Mouse (Mus musculus) thymus, postnatal 10 days (tissue): ENCODE measurements around the gene Hsd17b3.

ENCODE experiments used
- DNase-seq, 2 experiments: peaks; one replicate each; pipeline ENCODE4 v3.0.0; 2021; ENCODE audit warnings: low spot score in 2 of 2

Gene Hsd17b3

DNA sequence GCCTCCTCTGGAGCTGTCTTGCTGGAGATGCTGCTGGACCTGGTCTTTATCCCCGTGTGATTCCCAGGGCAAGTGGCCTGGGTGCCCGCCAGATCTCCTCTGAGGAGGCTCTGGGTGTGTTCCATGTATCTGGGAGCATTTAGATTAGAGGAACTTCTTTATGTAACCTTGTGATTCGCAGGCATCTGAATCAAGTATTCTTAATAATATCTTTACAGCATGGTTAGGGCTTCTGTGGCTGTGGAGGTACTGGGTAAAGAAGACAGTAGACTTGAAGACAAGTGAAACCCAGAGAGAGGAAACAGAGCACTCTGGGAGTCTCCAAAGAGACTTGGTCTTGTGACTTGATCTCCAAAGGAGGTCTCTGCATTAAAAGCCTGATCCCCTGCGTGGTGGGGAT lies at the start of gene Hsd17b3:
TSS of gene Hsd17b3 (minus strand) at position 101 of the 400 bp plus-strand sequence.
- DNase-seq = no peak

DNA sequence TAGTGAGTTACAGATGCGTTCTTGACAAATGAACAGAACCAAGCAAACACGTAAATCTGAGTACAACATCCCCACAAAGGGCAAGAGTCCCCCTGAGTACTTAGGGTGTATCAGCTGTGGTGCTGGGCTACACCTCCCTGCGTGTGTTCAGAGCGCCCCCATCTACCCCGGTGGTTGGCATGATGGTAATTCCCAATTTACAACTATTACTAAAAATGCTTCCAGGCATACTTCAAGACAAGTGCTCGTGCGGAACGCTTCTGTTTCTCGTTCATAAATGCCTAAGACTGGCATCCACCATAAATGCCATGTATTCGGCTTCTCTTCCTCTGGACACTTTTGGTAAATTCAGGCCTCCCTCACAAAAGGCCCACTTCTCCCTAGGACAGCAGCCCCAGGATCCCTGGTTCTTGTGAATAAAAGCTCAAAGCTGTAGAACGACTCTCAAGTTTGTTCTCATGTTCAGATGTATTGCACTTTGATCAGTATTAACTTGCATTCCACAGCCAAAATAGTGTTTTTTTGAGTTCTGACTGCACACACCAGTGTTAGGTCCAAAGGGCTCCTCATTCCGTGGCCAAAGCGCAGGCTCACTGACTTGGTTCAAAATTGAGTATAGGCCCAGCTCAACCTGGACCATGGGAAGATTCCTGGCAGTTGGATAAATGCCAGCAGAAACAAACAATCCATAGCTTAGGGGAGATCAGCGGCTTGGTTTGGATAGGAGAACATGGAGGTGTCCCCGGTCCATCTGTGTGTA lies 40.8 kb upstream of the Hsd17b3 start:
- peak; percentile 24 to 49 for DNase-seq

DNA sequence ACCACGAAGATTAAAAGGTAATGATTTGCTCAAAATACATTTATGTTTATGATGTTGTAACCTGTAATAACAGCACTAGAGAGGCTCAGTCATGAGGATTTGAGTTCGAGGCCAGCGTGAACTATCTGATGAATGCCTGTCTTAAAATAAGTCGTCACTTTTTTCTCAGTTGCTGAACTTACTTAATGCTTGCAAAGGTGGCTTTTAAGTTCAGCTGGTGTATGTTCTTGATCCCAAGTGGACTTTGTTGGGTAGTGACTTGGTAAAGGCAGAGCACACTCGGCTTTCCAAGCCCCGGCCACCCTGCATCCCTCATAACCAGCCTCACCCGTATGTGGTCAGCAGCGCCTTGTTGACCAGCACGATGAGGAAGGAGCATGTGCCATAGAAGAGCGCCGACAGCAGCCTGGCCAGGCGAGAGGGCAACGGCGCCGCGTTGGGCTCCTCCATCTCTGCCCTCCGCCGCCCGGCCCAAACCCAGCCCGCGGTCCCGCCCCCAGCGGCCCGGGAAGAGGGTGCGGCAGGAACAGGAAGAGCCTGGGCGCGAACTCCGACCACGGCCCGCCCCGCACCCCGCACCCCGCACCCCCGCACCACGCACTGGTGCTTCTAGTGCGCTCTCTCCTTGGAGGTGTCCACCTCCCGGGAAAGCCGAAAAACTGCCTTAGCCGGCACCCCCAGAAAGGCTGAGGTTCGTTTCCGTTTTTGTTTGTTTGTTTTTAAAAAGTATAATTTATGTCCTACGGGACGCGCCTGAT lies 40.0 kb upstream of the Hsd17b3 start, which contains the start of gene Slc35d2:
TSS of gene Slc35d2 (minus strand) at position 511 of the 758 bp plus-strand sequence.
- DNase-seq = peak; percentile 20 to 50

DNA sequence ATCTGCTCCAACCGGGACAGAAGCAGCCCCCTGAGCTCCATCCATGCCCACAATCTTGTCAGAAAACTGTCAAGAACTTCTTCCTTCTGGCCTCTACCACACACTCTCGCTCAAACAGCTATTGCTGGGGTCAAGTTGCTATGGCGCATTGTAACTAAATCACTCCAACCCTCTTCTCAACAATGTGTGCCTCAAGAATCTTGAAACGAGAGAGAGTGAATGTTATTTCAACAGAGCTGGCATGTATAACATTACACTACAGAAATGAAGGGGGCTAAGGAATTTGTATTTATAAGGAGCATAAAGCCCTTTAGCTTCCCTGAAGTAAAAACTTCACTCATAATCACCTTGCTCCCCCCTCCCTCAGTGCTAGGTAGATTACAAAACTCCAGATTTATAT lies 37.3 kb upstream of the Hsd17b3 start:
- no peak for DNase-seq

DNA sequence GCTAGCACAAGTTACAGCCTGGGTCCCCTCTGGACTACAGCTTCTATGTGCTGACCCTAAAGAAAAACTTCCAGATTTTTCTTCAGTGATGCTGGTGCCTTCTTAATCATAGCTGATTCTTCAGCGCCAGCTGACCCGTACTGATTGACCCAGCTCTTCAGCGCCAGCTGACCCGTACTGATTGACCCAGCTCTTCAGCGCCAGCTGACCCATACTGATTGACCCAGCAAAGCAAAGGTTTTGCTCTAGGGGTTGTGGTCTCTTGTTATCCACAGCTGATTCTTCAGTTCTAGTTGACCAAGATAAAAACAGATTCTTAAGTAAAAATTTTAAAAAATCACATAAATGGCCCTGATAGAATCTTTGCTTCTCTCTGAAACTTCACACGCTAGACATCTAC lies 35.9 kb upstream of the Hsd17b3 start:
- no peak for DNase-seq

DNA sequence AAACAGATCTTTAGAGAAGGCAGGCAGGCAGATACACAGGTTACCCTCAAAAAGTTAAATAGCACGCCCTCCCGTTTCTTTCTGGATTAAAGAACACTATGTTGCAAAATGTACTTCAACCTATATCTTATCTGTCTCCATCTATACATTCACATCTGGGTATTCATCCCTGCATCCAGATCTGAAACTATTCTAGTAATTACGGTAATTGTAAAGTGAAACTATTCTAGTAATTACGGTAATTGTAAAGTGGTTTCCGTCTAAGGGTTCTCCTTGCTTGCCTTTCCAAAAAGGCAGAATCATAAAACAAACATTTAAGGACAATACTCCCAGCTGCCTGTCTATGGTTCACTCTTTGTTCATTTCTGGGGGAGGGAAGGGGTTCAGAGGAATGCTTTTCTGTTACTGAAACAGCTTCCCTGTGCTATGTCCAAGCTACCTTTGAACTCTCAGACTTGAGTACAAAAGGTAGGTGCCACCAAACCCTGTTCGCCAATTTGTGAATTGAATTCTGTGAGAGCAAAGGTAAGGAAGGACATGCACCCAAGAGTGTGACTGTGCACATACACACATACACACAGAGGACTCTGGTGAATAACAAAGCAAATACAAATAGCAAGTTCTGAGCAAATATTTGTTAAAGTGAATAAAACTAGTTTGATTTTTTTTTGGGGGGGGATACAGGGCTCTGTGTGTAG lies 34.6 kb upstream of the Hsd17b3 start:
- DNase-seq = no peak

DNA sequence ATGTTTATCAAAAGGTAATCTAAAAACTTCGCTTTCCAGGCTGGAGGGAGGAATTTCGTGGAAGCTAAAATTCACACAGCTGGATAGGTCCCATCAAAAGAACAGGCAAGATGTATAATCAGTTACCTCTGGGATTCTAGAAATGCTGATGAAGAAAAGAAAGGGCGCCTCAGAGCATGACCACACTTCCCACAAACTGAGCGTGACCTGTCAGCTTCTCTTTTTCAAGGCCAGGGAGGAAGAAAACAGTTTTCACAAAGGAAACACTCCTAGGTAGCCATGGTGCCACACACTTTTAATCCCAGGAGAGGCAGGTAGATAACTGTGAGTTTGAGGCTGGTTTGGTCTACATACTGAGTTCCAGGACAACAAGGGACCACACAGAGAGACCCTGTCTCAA lies 31.7 kb upstream of the Hsd17b3 start:
- DNase-seq = no peak

DNA sequence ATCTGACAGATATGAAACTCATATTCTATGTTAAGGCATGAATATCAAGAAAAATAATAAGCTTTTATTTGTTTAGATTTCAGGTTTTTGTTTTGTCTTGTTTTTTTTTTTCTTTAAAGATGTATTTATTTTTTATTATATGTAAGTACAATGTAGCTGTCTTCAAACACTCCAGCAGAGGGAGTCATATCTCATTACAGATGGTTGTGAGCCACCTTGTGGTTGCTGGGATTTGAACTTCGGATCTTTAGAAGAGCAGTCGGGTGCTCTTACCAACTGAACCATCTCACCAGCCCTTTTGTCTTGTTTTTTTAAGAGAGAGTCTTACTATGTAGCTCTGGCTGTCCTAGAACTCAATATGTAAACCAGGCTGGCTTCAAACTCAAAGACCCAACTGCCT lies 28.4 kb upstream of the Hsd17b3 start:
- no peak for DNase-seq

DNA sequence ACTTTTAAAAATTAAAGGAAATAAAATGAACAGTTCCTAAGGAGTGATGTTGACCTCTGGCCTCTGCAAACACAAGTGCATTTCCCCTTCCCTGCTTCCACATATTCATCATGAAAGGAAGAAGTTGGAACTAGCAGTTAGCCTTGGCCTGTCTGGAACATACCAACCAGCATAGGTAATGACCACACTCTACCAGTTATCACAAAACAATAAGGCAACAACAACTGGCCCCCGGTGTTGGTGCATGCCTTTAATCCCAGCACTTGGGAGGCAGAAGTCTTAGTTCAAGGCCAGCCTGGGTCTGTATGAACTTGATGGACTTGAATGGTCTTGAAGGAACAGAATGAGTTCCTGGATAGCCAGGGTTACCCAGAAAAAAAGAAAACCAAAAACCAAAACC lies 21.4 kb upstream of the Hsd17b3 start:
- no peak for DNase-seq

DNA sequence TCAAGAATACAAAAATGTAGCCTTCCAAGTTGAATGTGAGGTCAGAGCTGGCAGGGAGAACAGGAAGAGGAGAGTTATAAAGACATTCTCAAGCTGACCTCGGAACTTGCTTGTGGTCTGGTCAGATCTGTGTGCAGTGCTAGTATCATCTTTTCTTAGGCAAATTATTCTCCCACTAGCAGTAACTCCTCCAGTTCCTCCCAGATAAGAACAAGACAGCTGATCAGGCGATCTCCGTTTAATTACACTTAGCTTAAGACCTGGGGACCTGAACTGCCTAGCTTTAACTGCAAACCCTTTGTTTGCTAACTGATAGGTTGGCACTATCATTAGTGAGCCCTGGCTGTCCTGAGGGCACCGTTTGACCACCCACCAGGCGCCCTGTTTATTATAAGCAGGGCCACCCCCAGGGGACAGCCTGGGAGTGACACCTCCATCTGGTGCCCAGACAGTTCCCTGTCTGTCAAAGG lies 19.4 kb upstream of the Hsd17b3 start:
- DNase-seq = no peak

DNA sequence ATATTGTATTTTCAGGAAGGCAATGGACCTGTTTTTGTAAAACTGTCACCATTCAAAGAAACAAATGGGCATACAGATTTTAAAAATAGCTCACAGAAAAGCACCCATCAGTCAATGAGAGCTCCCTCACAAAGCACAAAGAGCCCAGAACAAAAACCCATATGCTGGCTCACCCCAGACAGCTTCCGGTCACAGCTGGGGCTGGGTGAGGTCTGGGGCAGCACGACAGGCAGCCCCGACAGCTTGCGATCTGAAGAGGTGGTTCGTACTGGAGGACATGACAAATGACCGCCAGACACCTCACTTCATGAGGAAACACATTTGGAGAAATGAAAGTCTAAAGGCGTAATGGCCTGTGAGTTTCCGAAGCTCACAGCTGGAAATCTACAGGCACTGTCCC lies 18.5 kb upstream of the Hsd17b3 start:
- DNase-seq = no peak

DNA sequence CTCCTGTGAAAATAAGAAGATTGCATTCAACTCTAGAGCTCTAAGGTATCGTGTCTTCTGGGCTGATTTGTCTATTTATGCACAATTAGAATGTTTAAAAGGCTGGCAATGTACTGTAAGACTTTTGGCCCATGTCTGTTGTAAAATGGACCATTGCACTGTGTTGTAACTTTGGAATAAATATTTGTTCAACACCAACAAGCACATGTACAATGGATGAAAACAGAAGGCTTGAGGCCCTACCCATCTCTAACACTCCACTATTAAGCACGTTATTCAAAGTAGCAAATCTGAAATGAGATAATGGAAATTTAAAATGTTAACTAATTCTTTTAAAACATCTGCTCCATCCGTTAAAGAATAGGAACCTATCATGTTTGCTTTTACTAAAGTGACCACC lies 18.1 kb upstream of the Hsd17b3 start:
- no peak for DNase-seq

DNA sequence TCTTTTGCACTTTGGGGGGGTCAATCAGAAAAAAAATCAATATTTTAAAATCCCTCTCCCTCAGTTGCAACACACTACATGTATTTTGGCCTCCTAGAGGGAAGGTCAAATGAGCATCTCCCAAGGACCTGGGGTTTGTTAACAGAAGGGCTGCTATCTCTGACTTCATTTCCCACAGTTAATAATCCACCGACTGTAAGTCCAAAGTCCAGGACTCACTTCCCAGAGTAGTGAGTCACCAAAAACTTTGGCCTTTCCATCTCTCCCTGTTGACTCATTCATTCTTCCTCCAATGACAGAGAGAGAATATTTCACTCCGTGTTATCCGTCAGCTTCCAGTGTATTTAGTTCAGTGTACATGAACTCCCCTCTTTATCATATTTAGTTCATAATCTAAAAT lies 16.7 kb upstream of the Hsd17b3 start:
- DNase-seq = no peak

DNA sequence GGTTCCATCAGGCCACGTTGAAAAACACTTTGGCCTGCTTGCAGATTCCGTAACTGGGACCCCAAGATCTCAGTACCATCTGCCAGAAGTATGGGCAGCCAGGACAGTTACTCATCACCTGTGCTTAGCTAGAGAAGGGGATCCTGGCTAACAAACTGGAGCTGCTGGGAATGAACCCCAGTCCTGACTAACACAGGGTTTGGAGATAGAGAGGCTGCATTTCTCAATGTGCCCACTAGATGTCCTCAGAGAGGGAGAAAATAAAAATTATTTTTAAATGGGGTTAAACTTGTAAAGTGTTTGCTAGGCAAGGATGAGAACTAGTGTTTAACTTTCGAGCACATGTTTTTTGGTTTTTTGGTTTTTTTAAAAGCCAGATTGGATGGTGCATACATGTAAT lies 11.2 kb upstream of the Hsd17b3 start:
- peak in 1 of 2 experiments; percentile 18 for DNase-seq

DNA sequence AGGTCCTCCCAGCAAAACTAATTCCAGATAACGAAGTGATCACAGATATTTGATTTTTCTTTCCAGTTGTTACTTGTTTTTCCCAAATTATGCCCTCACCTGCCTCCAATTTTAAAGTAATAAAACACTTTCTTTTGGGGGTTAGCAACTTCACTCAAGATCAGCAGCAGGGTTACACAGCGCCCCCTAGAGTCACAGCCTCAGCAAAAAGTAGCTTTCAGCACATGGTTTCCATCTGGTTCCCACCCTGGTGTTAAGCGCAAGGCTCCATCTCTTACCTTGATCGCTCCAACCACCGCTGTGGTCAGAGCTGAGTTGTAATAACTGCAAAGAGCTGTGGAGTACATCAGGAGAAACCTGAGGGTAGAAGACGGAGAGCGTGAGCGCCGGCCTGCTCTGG lies 10.0 kb upstream of the Hsd17b3 start:
- peak; percentile 6 to 47 for DNase-seq

DNA sequence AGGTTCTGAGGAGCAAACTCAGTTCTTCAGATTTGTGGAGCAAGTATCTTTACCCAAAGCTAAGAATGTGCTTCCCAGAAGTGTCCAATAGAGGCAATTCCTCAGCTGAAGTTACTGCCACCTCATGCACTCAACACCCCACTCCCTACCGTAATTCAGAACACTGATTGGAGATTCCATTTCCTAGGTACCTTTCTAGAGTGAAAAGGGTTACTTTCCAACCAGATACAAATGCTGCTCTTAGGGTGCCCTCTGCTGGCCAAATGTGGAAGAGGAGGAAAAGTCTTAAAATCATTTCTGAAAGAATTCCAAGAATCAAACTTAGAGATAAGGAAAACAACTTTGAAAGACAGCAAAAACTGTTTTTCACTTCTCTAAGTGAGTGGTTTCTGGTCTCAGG lies 4.3 kb upstream of the Hsd17b3 start:
- peak in 1 of 2 experiments; percentile 39 for DNase-seq

DNA sequence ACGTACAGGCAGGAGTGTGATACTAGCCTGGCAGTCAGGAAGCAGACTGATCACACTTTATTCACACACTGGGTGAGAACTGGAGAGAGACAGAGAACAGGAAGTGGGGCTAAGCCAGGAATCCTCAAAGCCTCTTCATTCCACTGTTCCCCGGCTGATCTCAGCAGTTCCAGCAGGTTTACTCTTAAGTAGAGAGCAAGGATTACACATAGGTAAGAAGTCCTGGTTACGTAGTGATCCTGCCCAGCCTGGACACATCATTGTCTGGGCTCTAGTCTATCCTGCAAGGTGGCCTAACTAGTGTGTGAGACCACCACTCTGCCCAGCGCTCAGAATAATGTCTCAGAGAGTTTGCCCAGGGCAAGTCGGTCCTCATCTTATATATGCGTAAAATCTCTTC lies 3.7 kb upstream of the Hsd17b3 start:
- no peak for DNase-seq

DNA sequence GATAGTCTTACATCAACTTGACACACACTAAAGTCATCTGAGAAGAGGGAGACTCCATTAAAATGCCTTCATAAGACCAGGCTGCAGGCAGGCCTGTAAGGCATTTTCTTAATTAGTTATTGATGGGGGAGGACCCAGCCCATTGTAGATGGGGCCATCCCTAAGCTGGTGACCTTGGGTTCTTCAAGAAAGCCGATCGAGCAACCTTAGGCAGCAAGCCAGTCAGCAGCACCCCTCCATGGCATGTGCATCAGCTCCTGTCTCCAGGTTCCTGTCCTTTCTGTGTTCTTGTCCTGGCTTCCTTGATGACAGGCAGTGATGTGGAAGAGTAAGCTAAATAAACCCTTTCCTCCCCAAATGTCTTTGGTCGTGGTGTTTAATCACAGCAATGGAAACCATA lies 3.1 kb upstream of the Hsd17b3 start:
- no peak for DNase-seq

DNA sequence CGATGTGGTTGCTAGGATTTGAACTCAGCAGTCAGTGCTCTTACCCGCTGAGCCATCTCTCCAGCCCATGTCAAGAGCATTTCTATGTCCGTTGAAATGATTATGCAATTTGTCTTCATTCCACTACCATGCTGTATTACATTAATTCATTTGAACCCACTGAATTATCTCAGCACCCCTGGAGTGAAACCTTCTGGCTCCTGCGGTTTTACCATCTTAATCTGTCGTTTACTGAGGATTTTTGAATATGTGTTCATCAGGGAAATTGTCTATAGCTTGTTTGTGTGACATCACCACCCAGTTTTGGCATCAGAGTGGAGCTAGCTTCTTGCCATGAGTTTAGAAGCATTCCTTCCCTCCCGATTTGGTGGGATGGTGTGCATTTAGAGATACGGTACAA lies 2.0 kb upstream of the Hsd17b3 start:
- DNase-seq = no peak

DNA sequence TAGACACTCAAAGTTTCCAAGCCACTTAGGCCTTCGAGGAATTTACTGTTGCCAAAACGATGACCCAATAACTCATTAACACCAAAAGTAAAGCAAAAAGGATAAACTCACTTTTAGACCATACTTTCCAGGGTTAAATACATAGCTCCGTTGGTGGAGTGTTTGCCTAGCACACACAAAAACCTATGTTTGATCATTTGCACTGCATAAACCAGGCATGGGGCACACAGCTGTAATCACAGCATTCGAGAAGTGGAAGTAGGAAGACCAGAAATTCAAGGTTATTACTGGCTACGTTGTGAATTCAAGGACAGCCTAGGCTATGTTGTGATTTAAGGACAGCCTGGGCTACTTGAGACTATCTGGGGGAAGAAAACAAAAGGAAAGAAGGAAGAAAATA lies 1.2 kb upstream of the Hsd17b3 start:
- no peak for DNase-seq

DNA sequence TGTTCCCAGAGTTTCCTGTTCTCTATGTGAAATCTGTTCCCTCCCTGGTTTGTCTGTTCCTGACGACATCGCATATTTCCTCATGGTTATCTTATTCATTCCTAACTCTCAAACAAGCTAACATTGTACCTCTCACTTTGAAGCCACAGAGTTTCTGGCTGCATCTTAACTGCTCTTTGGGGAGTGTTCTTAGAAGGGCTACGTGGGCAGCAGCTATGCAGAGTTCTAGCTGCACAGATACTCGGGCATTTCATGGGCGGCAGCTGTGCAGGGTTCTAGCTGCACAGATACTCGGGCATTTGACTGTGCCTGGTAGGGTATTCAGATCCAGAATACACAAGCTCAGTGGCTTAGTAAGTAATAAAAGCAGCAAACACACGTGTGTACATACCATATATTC lies 973 bp downstream of the Hsd17b3 start:
- DNase-seq = no peak

DNA sequence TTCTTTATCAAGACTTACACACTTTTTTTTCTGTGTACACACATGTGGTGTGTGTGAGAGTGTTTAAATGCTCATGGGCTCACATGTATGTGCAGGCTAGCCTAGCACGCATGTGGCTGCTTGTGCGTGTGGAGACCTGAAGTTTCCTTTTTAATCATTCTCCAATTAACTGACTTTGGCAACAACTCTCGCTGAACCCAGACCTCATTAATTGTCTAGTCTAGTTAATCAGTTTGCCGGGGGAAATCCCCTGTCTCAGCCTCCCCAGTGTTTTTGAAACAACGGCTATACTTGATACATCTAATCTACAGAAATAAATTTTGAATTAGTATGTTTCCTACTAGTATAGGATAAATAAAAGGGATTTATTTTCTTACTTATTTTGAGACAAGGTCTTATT lies 3.0 kb downstream of the Hsd17b3 start:
- DNase-seq = no peak

DNA sequence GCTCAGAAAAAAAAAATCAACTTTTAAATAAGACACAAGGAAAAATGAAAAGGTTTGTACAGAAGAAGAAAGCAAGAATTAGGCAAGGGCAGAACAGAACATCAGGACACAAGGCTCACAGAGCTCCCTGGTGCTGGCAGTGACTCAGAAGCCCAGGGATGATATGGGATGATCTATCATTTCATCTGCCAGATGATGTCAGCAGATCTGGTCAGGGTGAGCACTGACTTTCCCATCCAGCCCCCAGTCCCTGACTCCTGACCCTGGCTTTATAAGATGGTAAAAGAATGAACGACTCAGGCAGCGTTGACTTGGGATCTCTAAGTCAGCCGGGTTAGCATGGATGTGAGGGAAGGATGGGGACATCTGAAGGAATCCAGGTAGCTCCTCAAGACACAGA lies 5.7 kb downstream of the Hsd17b3 start:
- DNase-seq = no peak
